ENCODE assay signal across 11 mouse cellular contexts in the genomic region with DNA sequence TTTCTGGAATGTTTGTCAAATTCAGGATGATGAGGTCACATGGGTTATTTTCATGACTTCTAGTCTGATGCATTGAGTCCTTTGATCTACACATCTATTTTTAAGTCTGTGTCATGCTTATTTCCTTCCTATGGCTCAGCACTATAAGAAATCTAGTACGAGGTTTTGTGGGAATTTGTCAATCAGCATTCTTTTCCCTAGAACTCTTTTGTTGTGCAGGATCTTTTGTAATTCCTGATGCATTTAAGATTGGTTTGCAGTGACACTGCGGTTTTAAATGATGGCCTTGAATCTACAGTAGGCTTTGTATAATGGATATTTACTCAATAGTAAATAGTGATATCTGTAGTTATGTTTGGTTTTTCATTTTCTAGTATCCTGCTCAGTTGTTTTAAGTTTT.
"Had no signal": no experiment of that assay in that cellular context is flagged by ENCODE, and none has a peak within 500 bp of the region (broad histone marks: within the 10 kb centered on the region; RNA-seq: fewer than 3 reads in every experiment).

No protein-coding gene starts in this region.

- DNase-seq: lung, adult 18-20 months; lung, postnatal 10 days; lung, postnatal 4 days; midbrain, embryonic 14.5 days; retina, postnatal 1 day; right cerebral cortex, adult 18-20 months; right cerebral cortex, postnatal 25 days; right cerebral cortex, postnatal 4 days; spleen, adult 18-20 months; thymus, adult 2 months; thymus, postnatal 36 days had no signal
